Mouse (Mus musculus) erythroblast, embryonic 14.5 days (primary cell): ENCODE results near the gene Dctpp1. TPM values are rescaled to one million over a fixed set of nuclear protein-coding genes. Genes with fewer than 3 reads are reported as not detected.

ENCODE experiments used
- H3K27me3 ChIP-seq: 2 replicates; pipeline ENCODE4 v1.6.1; 2012; ENCODE audit warnings: inconsistent platforms; ENCODE audit not compliant: control insufficient read depth
- H3K36me3 ChIP-seq: 2 replicates; pipeline ENCODE4 v1.6.1; 2012; ENCODE audit warnings: mild to moderate bottlenecking, inconsistent platforms; ENCODE audit not compliant: control insufficient read depth
- H3K4me1 ChIP-seq: 2 replicates; pipeline ENCODE4 v1.6.1; 2012; ENCODE audit warnings: inconsistent platforms; ENCODE audit not compliant: control insufficient read depth
- H3K4me3 ChIP-seq: replicated peaks from 2 replicates; pipeline ENCODE3; 2012; ENCODE audit warnings: moderate library complexity, mild to moderate bottlenecking, inconsistent platforms
- H3K9me3 ChIP-seq: 2 replicates; pipeline ENCODE4 v1.6.1; 2012; ENCODE audit warnings: low read length, inconsistent platforms, mixed read lengths; ENCODE audit not compliant: control insufficient read depth
- GATA1 ChIP-seq: IDR thresholded peaks from 2 replicates; pipeline ENCODE4 v1.6.1; 2012; ENCODE audit warnings: low read length, inconsistent platforms, mixed read lengths
- TAL1 ChIP-seq: IDR thresholded peaks from 3 replicates; pipeline ENCODE4 v1.6.1; 2012; ENCODE audit warnings: low read length, inconsistent platforms, mixed read lengths
- polyA plus RNA-seq: library from polyadenylated mRNA; stranded (reverse); fragments of >175 nt; gene quantifications from 2 replicates; pipeline ENCODE4 v1.2.3, GENCODE M21; 2012

The Dctpp1 gene
- polyA plus RNA-seq, result 9.7 and 14.1 TPM in 2 replicates

- no peaks in the 10 kb centered on the region for H3K27me3 ChIP-seq
- TF ChIP-seq GATA1, result no peak
- TF ChIP-seq TAL1, result no peak
- H3K36me3 ChIP-seq, result peaks cover 29% of the 10 kb centered on the region
- H3K4me3 ChIP-seq, result peak within 1 kb of the TSS; percentile 77
- peaks cover 2% of the 10 kb centered on the region; the same call in 1 of the 2 replicates for H3K9me3 ChIP-seq
- peaks cover 68% of the 10 kb centered on the region for H3K4me1 ChIP-seq
Measured at GRCm38 (mm10) chr7:127260309-127261111, at the start of gene Dctpp1. Gene Dctpp1, minus strand, starts transcription at chr7:127260709.

DNA sequence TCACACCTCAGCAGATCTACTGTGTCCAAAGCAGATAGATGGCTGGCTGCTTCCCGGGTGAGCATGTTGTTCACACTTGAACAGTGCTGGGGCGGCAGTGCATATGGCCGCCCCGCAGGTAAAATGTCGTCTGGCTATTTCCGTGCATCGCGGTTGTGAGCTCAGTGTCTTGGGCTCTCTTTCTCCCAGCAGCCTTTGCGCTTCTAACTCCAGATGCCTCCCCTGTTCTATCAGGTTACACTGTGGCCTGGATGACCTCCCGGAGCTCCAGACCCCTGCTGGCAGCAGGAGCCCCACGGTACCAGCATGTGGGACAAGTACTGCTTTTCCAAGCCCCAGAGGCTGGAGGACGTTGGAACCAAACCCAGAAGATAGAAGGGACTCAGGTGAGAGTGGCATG is 49.4 kb upstream of the Dctpp1 start:
- H3K9me3 ChIP-seq, result no peaks in the 10 kb centered on the region
- H3K27me3 ChIP-seq, result no peaks in the 10 kb centered on the region
- TF ChIP-seq GATA1, result no peak
- TF ChIP-seq TAL1, result no peak
- no peak overlapping the region for H3K4me3 ChIP-seq
- H3K4me1 ChIP-seq, result no peaks in the 10 kb centered on the region
- no peaks in the 10 kb centered on the region for H3K36me3 ChIP-seq

- Histone ChIP-seq H3K9me3 (no peaks in the 10 kb centered on the region), H3K36me3 (no peaks in the 10 kb centered on the region), H3K4me3 (no peak overlapping the region), H3K27me3 (no peaks in the 10 kb centered on the region), H3K4me1 (no peaks in the 10 kb centered on the region)
- TF ChIP-seq TAL1 (no peak), GATA1 (no peak)
Measured at GRCm38 (mm10) chr7:127308887-127309286, 48.4 kb upstream of the Dctpp1 start.

- H3K36me3 ChIP-seq, result no peaks in the 10 kb centered on the region
- no peaks in the 10 kb centered on the region for H3K27me3 ChIP-seq
- H3K9me3 ChIP-seq, result no peaks in the 10 kb centered on the region
Measured at GRCm38 (mm10) chr7:127308431-127308830, 47.9 kb upstream of the Dctpp1 start.

DNA sequence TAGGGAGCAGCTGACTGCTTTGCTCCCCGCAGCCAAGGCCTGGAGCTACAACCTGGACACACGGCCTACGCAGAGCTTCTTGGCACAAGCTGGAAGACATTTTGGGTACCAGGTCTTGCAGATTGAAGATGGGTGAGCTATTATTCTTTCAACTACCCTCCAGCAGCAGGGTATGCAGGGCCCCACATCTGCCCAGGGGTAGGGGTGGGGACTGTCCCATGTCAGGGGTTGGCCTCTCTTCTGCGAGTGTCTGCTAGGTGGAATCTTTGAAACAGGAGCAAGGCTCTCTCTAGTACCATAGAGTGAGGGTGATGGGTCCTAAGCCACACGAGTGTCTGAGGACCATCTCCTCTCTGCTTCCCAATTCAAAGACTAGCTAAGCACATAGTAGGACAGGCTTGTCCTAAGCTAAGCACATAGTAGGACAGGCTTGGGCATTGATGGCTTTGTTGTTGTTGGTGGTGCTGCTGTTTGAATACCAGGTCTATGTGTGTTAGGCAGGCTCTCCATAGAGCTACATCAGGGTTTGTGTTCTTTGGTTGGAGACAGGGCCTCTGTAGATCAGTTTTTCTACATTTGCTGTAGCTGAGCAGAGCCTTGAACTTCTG is 37.2 kb upstream of the Dctpp1 start:
- TF ChIP-seq TAL1, result no peak
- Histone ChIP-seq H3K4me1 (peaks cover 9% of the 10 kb centered on the region), H3K27me3 (0 out of 2 replicates have a peak, but pooled peaks cover 2% of the 10 kb centered on the region), H3K4me3 (no peak overlapping the region), H3K36me3 (no peaks in the 10 kb centered on the region), H3K9me3 (no peaks in the 10 kb centered on the region)

More at GRCm38 (mm10) chr7:127308431-127308830, 47.9 kb upstream of the Dctpp1 start:
- Histone ChIP-seq H3K4me3 (no peak overlapping the region), H3K4me1 (no peaks in the 10 kb centered on the region)
- TF ChIP-seq TAL1 (no peak), GATA1 (no peak)

DNA sequence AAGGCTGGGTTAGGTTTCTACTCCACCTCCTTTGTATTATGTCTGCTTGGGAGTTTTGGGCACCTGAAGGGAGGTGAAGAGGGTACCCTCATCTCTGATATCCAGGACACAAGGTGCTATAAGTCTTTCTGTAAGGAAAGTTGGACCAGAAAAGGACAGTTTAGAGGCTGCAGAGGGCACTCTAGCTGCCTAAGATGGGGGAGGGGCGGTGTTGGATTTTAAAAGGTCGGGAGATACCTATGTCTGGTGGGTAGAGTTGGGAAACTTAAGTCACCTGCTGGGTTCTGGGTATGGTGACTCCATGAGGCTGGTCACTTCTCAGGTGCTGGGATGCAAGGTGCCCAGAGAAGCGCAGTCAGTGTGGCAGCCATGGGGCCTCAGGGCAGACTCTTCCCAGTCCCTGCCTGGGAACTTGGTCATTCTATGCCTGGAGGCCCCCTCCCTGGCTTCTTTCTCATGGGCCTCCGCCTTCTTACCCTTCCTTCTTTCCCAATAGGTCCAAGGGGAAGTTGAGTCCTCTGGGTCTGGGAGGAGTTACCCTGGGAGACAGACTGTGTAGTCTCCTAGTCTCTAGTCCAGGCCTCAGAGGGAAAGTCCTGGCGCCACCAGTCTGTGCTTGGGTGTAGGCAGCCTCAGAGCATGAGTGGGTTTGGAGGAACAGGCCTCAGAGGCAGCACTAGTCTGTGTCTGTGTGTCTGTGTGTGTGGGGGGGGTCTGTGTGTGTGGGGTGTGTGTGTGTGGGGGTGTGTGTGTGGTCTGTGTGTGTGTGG is 36.5 kb upstream of the Dctpp1 start:
- no peak for TF ChIP-seq TAL1
- no peak for TF ChIP-seq GATA1
- Histone ChIP-seq H3K4me3 (no peak overlapping the region), H3K27me3 (0 out of 2 replicates have a peak, but pooled peaks cover 2% of the 10 kb centered on the region), H3K4me1 (peaks cover 9% of the 10 kb centered on the region), H3K36me3 (no peaks in the 10 kb centered on the region), H3K9me3 (no peaks in the 10 kb centered on the region)

DNA sequence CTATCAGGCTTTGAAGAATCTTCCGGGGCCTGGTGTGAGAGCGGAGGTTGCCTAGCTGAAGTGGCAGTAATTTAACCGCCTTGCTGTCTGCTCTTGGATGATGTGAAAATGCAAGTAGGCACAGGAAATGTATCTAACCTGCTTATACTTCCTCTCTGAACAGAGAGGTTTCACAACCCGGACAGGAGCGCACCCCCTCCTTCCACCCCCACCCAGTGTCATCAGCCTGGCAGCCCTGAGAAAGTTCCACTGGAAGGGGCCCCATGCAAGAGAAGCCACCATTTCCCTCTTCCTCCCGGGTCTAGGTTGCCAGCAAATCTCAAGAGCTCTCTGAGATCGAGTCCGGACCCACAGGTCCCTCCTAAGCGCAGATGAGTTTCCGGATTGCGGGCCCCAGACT is 35.6 kb upstream of the Dctpp1 start, which contains the start of gene Itgal:
TSS of gene Itgal (plus strand) at position 163 of the 400 bp plus-strand sequence.
- no peaks in the 10 kb centered on the region for H3K36me3 ChIP-seq
- 0 out of 2 replicates have a peak, but pooled peaks cover 2% of the 10 kb centered on the region for H3K27me3 ChIP-seq
- no peak for TF ChIP-seq GATA1
- TF ChIP-seq TAL1, result no peak
- no peak within 1 kb of the TSS for H3K4me3 ChIP-seq
- H3K4me1 ChIP-seq, result peaks cover 9% of the 10 kb centered on the region
- no peaks in the 10 kb centered on the region for H3K9me3 ChIP-seq

DNA sequence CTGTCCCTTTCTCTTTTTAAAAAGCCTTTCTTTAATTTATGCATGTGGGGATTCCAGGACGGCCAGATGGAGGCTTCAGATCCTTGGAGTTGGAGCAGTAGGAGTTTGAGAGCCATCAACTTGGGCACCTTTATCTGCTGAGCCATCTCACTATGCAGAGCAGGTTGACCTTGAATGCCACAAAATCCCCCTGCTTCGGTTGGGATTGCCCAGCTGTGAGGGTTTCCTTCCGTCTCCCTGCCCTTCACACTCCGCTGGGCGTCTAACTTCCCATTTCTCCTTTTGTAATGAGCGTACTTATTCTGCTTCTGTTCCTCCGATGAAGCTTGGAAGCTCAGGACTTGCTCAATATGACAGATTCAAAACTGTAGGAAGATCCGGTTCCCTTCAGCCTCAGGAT is 29.6 kb upstream of the Dctpp1 start:
- Histone ChIP-seq H3K27me3 (peaks cover 5% of the 10 kb centered on the region), H3K36me3 (no peaks in the 10 kb centered on the region), H3K4me1 (peaks cover 9% of the 10 kb centered on the region), H3K4me3 (no peak overlapping the region), H3K9me3 (no peaks in the 10 kb centered on the region)
- TF ChIP-seq TAL1 (no peak), GATA1 (no peak)

GRCm38 (mm10) chr7:127289306-127289705 is 28.8 kb upstream of the Dctpp1 start:
- no peak for TF ChIP-seq GATA1
- no peak for TF ChIP-seq TAL1
- no peak overlapping the region for H3K4me3 ChIP-seq
- peaks cover 5% of the 10 kb centered on the region for H3K27me3 ChIP-seq
- no peaks in the 10 kb centered on the region for H3K36me3 ChIP-seq
- H3K4me1 ChIP-seq, result peaks cover 12% of the 10 kb centered on the region
- H3K9me3 ChIP-seq, result no peaks in the 10 kb centered on the region
